Comparison of ENCODE assay signal across 7 mouse cellular contexts in genomic region chr17:34203444-34203843, GRCm38 (mm10). TPM values are rescaled to one million over a fixed set of nuclear protein-coding genes. Genes with fewer than 3 reads are reported as not detected.
DNase-seq lines count a peak whose midpoint lies in the region; ATAC-seq and TF ChIP-seq lines count a peak whose summit lies in the region.

Gene Tap2 (plus strand): TSS chr17:34203527.

- WGBS in liver, postnatal 0 days (ENCODE audit: insufficient replicate concordance) = 77% methylated on average over 5 of the region's 5 CpGs

- H3K27me3 ChIP-seq in liver, postnatal 0 days (ENCODE audit: insufficient read depth, low read length) = no peaks in the 10 kb centered on the region

- TF ChIP-seq EP300 in liver, postnatal 0 days (IDR thresholded peaks at IDR 0.05; ENCODE audit: low read depth) = no peak

- intact Hi-C loops in heart, postnatal 25 days (cut with DNase I) = loop anchor here (10.0 kb wide), 1 partner anchor 961 kb away; the partner anchor contains the start of gene Prrc2a

- no peaks in the 10 kb centered on the region; the same call in 1 of the 2 replicates for H3K36me3 ChIP-seq in liver, postnatal 0 days (replicated peaks; ENCODE audit: insufficient read depth, low read length)

- H3K9ac ChIP-seq in liver, postnatal 0 days (replicated peaks) = peak within 1 kb of the TSS; percentile 83

- no peak for TF ChIP-seq POLR2A in cortical plate, adult 2 months (IDR thresholded peaks at IDR 0.05; ENCODE audit: extremely low read depth, insufficient read depth, low read length)

- no peak for ATAC-seq in liver, postnatal 0 days
- no peak for ATAC-seq in cerebellum, adult (ENCODE audit: insufficient number of reproducible peaks, low FRiP score, low TSS enrichment)

- H3K4me2 ChIP-seq in liver, postnatal 0 days (ENCODE audit: low read depth, low read length) = peak within 1 kb of the TSS; percentile 97

- H3K4me3 ChIP-seq in cortical plate, adult 2 months (ENCODE audit: insufficient read depth, low read length) = peak within 1 kb of the TSS; percentile 89
- peak within 1 kb of the TSS; percentile 89 for H3K4me3 ChIP-seq in liver, postnatal 0 days (ENCODE audit: low read depth, low read length)

- H3K4me1 ChIP-seq in cortical plate, adult 2 months (ENCODE audit: control insufficient read depth, insufficient read depth, low read length) = no peaks in the 10 kb centered on the region; the same call in 1 of the 2 replicates
- peaks cover 10% of the 10 kb centered on the region for H3K4me1 ChIP-seq in liver, postnatal 0 days (ENCODE audit: insufficient read depth)

- no peak within 1 kb of the TSS for H3K27ac ChIP-seq in cortical plate, adult 2 months (ENCODE audit: insufficient read depth, low read length)
- peak within 1 kb of the TSS; percentile 69; the same call in 1 of the 2 replicates for H3K27ac ChIP-seq in liver, postnatal 0 days (ENCODE audit: low read depth)

- TF ChIP-seq CTCF in cortical plate, adult 2 months (IDR thresholded peaks at IDR 0.05; ENCODE audit: extremely low read depth, insufficient read depth, low read length) = no peak
- TF ChIP-seq CTCF in liver, postnatal 0 days (IDR thresholded peaks at IDR 0.05; ENCODE audit: low read depth) = no peak

- no peaks in the 10 kb centered on the region for H3K9me3 ChIP-seq in liver, postnatal 0 days (ENCODE audit: low read length)

- DNase-seq in urinary bladder, adult 2 months (ENCODE audit: low spot score) = no peak
- no peak for DNase-seq in urinary bladder, adult 18-20 months (ENCODE audit: low spot score in 2 of 2)
- DNase-seq in heart, postnatal 25 days (ENCODE audit: low spot score) = no peak
- DNase-seq in liver, postnatal 0 days = no peak
- no peak for DNase-seq in retina, embryonic 14.5 days (ENCODE audit: low spot score)

RNA-seq across cellular contexts. Expression of gene Tap2, which starts in this region (rescaled TPM):
- 37.9 and 42.4 TPM in 2 replicates for polyA plus RNA-seq in urinary bladder, adult 2 months (2012; rRNA removed)
- polyA plus RNA-seq in cortical plate, adult 2 months (2012; rRNA removed) = 7.9 and 8.3 TPM in 2 replicates
- total RNA-seq in heart, postnatal 25 days (2021) = 10 to 100 TPM; 21.2 to 22.0 TPM
- polyA plus RNA-seq in liver, postnatal 0 days (2015; fragmentation: Nextera tagmentation; extraction: Ambion mirVana) = 9.8 and 10.5 TPM in 2 replicates
